Mouse (Mus musculus): Measurements from ENCODE around the gene Rgl1. TPM values are rescaled to one million over a fixed set of nuclear protein-coding genes. Genes with fewer than 3 reads are reported as not detected.
A peak's percentile ranks its signal among the peaks of the same experiment; 100 is the strongest.

The Rgl1 gene
- polyA plus RNA-seq, 2 experiments, result 28.5 to 40.5 TPM

DNA sequence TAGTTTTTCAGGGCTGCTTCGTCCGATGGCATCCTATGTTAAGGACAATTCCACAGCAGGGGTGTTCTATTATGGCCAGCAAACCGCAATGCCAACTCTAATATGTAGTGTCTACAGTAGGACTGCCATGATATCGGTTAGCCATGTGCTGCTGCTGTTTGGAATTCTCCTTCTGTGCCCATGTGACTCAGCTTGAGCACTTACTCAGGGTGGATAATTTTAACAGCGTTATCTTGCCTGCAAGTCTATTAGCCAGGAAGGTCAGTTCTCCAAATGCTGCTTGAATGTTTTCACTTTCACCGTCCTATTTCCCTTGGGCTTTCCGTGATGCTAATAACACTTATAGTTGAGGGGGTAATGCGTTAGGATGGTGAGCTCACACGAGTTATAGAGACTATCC is 240.0 kb downstream of the Rgl1 start:
- 83% methylated on average over 9 of the region's 9 CpGs for WGBS
- DNase-seq (ENCODE audit: low spot score), result no peak
- Histone ChIP-seq H3K4me2 (replicated peaks; ENCODE audit: low read depth, low read length, severe bottlenecking) (no peak overlapping the region), H3K9me3 (ENCODE audit: control insufficient read depth, low read length) (no peaks in the 10 kb centered on the region), H3K9ac (ENCODE audit: low read depth, low read length, severe bottlenecking) (no peak overlapping the region), H3K27me3 (ENCODE audit: control insufficient read depth, insufficient read depth, low read length) (no peaks in the 10 kb centered on the region), H3K36me3 (ENCODE audit: control insufficient read depth, insufficient read depth, low read length) (peaks cover 56% of the 10 kb centered on the region), H3K27ac (replicated peaks; ENCODE audit: low read depth, low read length) (no peak overlapping the region), H3K4me3 (replicated peaks; ENCODE audit: low read length) (no peak overlapping the region), H3K4me1 (ENCODE audit: control insufficient read depth, insufficient read depth, low read length) (no peaks in the 10 kb centered on the region)
- TF ChIP-seq POLR2A (IDR thresholded peaks at IDR 0.05; ENCODE audit: borderline replicate concordance, extremely low read depth, insufficient read depth, insufficient read length), result no peak
- no peak for ATAC-seq (ENCODE audit: low FRiP score, low read depth)

DNA sequence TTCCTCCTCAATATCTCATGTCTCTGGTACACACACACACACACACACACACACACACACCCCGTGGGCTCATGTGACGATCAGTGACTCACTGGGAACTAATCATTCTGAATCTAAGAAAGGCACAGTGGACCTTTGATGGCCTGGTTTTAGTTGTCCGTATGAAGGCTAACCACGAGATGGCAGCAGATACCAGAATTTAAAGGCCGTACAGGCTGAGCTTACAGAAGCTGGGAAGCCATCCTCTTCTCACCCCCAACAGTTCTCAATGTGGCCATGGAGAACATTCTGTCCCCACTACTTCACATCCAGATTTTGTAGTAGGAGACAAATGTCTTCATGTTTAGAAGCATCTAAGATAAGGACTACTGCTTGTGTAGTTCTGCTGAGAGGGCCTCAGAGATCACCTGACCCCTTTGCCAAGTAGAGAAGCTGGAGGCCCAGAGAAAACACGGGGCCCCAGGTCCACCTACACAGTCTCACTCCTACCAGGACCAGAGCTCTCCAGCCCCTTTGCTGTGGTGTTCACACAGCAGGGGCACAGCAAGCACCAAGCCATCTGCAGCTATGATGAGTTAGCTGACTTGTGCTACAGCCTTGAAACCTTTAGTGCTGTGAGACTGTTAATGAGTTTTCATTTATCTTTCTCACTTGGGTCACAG is 241.0 kb downstream of the Rgl1 start:
- H3K4me3 ChIP-seq (replicated peaks; ENCODE audit: low read length), result no peak overlapping the region
- H3K4me2 ChIP-seq (replicated peaks; ENCODE audit: low read depth, low read length, severe bottlenecking), result no peak overlapping the region
- no peak overlapping the region for H3K9ac ChIP-seq (ENCODE audit: low read depth, low read length, severe bottlenecking)
- H3K27ac ChIP-seq (replicated peaks; ENCODE audit: low read depth, low read length), result no peak overlapping the region
- no peaks in the 10 kb centered on the region for H3K9me3 ChIP-seq (ENCODE audit: control insufficient read depth, low read length)
- no peaks in the 10 kb centered on the region for H3K27me3 ChIP-seq (ENCODE audit: control insufficient read depth, insufficient read depth, low read length)
- ATAC-seq (ENCODE audit: low FRiP score, low read depth) (peak; percentile 72), DNase-seq (ENCODE audit: low spot score) (peak; percentile 90)
- peaks cover 51% of the 10 kb centered on the region for H3K36me3 ChIP-seq (ENCODE audit: control insufficient read depth, insufficient read depth, low read length)
- WGBS, result 20% methylated on average over 6 of the region's 6 CpGs
- TF ChIP-seq POLR2A (IDR thresholded peaks at IDR 0.05; ENCODE audit: borderline replicate concordance, extremely low read depth, insufficient read depth, insufficient read length), result no peak
- H3K4me1 ChIP-seq (ENCODE audit: control insufficient read depth, insufficient read depth, low read length), result no peaks in the 10 kb centered on the region

DNA sequence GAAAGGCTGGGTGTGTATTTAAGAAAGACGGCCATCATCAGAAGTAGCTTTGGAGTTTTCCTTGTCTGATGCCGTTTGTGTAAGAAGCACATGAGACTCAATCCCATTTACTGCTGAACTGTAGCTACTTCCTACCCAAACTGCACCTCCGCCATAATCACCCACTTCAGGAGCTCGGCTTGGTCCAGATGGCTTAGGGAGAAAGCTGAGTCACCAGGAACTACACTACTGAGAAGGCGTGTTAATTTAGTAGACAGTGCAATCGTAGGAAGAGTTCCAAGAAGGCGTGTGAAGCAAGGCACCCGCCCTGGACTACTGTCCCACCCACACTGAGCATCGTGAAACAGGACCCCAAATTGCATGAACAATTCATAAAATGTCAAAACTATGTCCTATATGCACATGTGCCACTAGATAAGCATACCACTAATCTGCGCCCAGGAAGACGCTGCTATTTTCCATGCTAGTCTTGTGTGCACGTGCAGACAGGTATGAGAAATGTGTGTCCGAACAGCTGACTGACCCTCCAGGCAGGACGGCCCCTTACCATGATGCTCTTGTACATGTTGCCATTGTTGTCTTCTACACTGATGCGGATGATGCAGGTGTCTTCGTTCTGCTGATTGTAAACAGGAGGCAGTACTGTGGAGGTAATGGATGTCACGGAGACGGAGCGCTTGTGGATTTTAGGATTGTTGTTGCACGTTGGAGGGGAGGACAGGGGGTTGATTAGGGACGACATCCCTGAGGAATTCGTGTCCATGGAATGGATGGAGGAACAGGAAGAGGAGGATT is 241.9 kb downstream of the Rgl1 start:
- 84% methylated on average over 22 of the region's 22 CpGs for WGBS
- Histone ChIP-seq H3K9me3 (ENCODE audit: control insufficient read depth, low read length) (no peaks in the 10 kb centered on the region), H3K4me3 (replicated peaks; ENCODE audit: low read length) (no peak overlapping the region), H3K4me2 (replicated peaks; ENCODE audit: low read depth, low read length, severe bottlenecking) (no peak overlapping the region), H3K27ac (replicated peaks; ENCODE audit: low read depth, low read length) (no peak overlapping the region), H3K4me1 (ENCODE audit: control insufficient read depth, insufficient read depth, low read length) (no peaks in the 10 kb centered on the region), H3K9ac (ENCODE audit: low read depth, low read length, severe bottlenecking) (no peak overlapping the region), H3K36me3 (ENCODE audit: control insufficient read depth, insufficient read depth, low read length) (peaks cover 56% of the 10 kb centered on the region), H3K27me3 (ENCODE audit: control insufficient read depth, insufficient read depth, low read length) (no peaks in the 10 kb centered on the region)
- no peak for ATAC-seq (ENCODE audit: low FRiP score, low read depth)
- no peak for TF ChIP-seq POLR2A (IDR thresholded peaks at IDR 0.05; ENCODE audit: borderline replicate concordance, extremely low read depth, insufficient read depth, insufficient read length)
- DNase-seq (ENCODE audit: low spot score), result no peak

DNA sequence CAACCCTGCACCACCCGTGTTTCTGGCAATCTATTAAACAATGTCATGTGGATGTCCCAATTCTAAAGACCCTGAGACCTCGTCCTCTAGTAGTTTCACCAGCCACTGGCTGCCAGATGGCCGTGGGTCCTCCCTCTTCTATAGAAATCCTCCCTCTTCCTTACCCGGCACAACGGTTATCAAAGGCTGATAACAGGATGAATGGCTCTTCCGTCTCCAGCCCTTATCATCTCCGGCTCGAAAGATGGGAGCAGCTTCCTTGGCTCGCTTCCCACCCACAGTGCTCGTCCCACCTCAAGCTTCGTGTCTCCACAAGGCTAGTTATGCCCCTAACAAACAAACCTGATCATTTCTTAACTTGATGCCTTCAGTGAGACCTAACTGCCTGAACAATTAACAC is 242.9 kb downstream of the Rgl1 start:
- peaks cover 59% of the 10 kb centered on the region for H3K36me3 ChIP-seq (ENCODE audit: control insufficient read depth, insufficient read depth, low read length)
- 83% methylated on average over 11 of the region's 11 CpGs for WGBS
- no peak for DNase-seq (ENCODE audit: low spot score)
- no peak overlapping the region for H3K27ac ChIP-seq (replicated peaks; ENCODE audit: low read depth, low read length)
- no peak overlapping the region for H3K9ac ChIP-seq (ENCODE audit: low read depth, low read length, severe bottlenecking)
- no peaks in the 10 kb centered on the region for H3K9me3 ChIP-seq (ENCODE audit: control insufficient read depth, low read length)
- TF ChIP-seq POLR2A (IDR thresholded peaks at IDR 0.05; ENCODE audit: borderline replicate concordance, extremely low read depth, insufficient read depth, insufficient read length), result no peak
- H3K27me3 ChIP-seq (ENCODE audit: control insufficient read depth, insufficient read depth, low read length), result no peaks in the 10 kb centered on the region
- ATAC-seq (ENCODE audit: low FRiP score, low read depth), result no peak
- no peak overlapping the region for H3K4me3 ChIP-seq (replicated peaks; ENCODE audit: low read length)
- H3K4me1 ChIP-seq (ENCODE audit: control insufficient read depth, insufficient read depth, low read length), result no peaks in the 10 kb centered on the region
- no peak overlapping the region for H3K4me2 ChIP-seq (replicated peaks; ENCODE audit: low read depth, low read length, severe bottlenecking)

DNA sequence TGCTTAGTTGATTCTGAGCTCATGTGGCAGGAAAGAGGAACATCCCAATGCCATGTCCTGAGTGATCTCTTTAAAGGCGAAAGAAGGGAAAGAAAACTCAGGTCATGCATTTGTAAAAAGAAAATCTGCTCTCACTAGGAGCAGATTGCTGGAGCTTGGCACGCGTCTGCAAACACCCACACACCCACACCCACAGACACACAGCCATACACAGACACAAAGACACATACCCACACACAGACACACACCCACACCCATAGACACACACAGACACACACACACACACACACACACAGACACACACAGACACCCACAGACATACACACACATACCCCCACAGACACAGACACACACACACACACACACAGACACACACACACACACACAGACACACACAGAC is 243.9 kb downstream of the Rgl1 start:
- H3K4me3 ChIP-seq (replicated peaks; ENCODE audit: low read length), result no peak overlapping the region
- ATAC-seq (ENCODE audit: low FRiP score, low read depth), result no peak
- no peak overlapping the region for H3K4me2 ChIP-seq (replicated peaks; ENCODE audit: low read depth, low read length, severe bottlenecking)
- H3K27me3 ChIP-seq (ENCODE audit: control insufficient read depth, insufficient read depth, low read length), result no peaks in the 10 kb centered on the region
- H3K36me3 ChIP-seq (ENCODE audit: control insufficient read depth, insufficient read depth, low read length), result peaks cover 57% of the 10 kb centered on the region
- no peak overlapping the region for H3K27ac ChIP-seq (replicated peaks; ENCODE audit: low read depth, low read length)
- WGBS, result 78% methylated on average over 3 of the region's 3 CpGs
- no peak for TF ChIP-seq POLR2A (IDR thresholded peaks at IDR 0.05; ENCODE audit: borderline replicate concordance, extremely low read depth, insufficient read depth, insufficient read length)
- H3K9me3 ChIP-seq (ENCODE audit: control insufficient read depth, low read length), result no peaks in the 10 kb centered on the region
- DNase-seq (ENCODE audit: low spot score), result no peak
- no peaks in the 10 kb centered on the region for H3K4me1 ChIP-seq (ENCODE audit: control insufficient read depth, insufficient read depth, low read length)
- no peak overlapping the region for H3K9ac ChIP-seq (ENCODE audit: low read depth, low read length, severe bottlenecking)

Data from limb, embryonic 14.5 days (tissue).